Mouse (Mus musculus): Measurements from ENCODE around the gene Sla2. TPM values are rescaled to one million over a fixed set of nuclear protein-coding genes. Genes with fewer than 3 reads are reported as not detected.
"Not testable (repeated sequence)": the region's sequence is repeated elsewhere in the genome, so short reads cannot be mapped to it uniquely, and the experiment has no call there.

Gene Sla2
- total RNA-seq, 2 experiments from 2014 or later = 0.25 to 0.50 TPM

DNA sequence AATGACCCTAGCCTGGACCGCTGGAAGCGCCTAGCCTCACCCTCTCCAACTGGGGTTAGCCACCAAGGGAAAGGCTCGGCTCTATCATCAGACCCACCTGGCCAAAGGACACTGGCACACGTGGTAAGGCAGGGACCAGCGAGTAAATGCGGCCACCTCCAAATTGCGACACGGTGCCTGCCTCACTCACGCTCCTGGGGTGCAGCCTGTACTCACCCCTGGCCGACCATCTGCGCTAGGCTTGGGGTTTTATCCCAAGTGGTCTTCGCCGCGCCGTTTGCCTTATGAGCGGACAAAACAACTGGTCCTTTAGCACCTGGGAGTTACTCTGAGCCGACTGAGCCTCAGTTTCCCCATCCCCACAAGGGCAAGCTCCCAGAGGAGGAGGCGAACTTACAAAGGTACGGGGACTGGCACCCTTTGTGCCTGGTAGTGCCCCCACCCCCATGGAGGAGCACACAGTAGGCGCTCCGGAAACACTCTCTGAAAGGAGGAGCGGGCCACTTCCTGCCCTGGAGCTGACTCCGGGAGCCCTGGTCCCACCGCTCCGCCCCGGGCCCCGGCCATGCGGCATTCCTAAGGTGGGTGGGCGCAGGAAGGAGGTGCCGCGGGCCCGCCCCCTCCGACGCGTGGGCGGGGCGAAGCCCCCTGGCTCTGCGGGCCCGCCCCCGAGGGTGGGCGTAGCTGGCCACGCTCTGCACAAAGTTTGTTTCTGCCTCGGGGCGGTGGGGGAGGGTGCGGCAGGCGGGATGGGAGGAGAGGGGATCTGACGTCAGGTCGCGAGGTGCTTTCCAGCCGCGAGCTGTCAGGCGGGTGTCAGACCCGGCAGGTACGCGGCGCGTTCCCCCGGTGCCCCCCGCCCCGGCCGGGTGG is 47.4 kb downstream of the Sla2 start, which contains the start of gene Tgif2:
TSS of gene Tgif2 (plus strand) at position 689 of the 873 bp plus-strand sequence.
- DNase-seq = no peak

- DNase-seq = no peak
Measured at GRCm38 (mm10) chr2:156838839-156839238, 48.2 kb downstream of the Sla2 start.

- DNase-seq = no peak
Measured at GRCm38 (mm10) chr2:156834336-156834735, 52.7 kb downstream of the Sla2 start.

DNA sequence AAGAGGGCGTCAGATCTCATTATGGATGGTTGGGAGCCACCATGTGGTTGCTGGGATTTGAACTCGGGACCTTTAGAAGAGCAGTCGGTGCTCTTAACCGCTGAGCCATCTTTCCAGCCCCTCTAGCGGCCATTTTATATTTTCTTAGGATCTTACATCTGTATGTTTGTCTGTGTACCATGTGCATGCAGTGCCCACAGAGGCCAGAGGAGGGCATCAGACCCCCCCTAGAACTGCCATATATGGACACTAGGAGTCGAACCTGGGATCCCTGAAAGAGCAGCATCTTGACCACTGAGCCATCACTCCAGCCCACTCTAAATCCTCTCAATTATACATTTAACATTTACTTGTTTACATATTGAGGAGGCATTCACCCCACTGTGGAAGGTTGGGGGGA is 61.9 kb downstream of the Sla2 start:
- DNase-seq = not testable (repeated sequence)

Other genes starting within 250 kb of the Sla2 start
- gene Myl9, start 111.8 kb downstream of the Sla2 start, total RNA-seq (2021) = 10 to 100 TPM; 16.3 to 17.0 TPM
- 1 to 10 TPM; 1.2 to 1.3 TPM for gene Tgif2, start 47.2 kb downstream of the Sla2 start, total RNA-seq (2021)
- 1 to 10 TPM; 3.4 TPM for gene 4930518I15Rik, start 29.2 kb downstream of the Sla2 start, total RNA-seq (2021)
- 100 to 1,000 TPM; 103 to 108 TPM for gene Rab5if, start 24.1 kb downstream of the Sla2 start, total RNA-seq (2021)
- 100 to 1,000 TPM; 415 to 419 TPM for gene Ndrg3, start 104.9 kb upstream of the Sla2 start, total RNA-seq (2021)
- 1 to 10 TPM; 3.3 to 5.5 TPM for gene Dsn1, start 120.0 kb upstream of the Sla2 start, total RNA-seq (2021)
- 10 to 100 TPM; 37.4 to 37.6 TPM for gene Soga1, start 192.1 kb upstream of the Sla2 start, total RNA-seq (2021)
- gene Tldc2, start 199.9 kb upstream of the Sla2 start, total RNA-seq (2021) = not detected
- gene Samhd1, start 248.1 kb upstream of the Sla2 start, total RNA-seq (2021) = 10 to 100 TPM; 15.8 to 16.0 TPM

Measured in layer of hippocampus, postnatal 36 days (tissue).